Mouse (Mus musculus) right cerebral cortex, postnatal 36 days (tissue): ENCODE measurements at regions not wholly inside any gene's neighbourhood (a gene's known extent, or its start where the extent isn't known, plus 50 kb on each side); places are given as distances from the start of the nearest gene placed in this dataset.
"Not testable (repeated sequence)": the region's sequence is repeated elsewhere in the genome, so short reads cannot be mapped to it uniquely, and the experiment has no call there.

Experiments
- DNase-seq, 2 experiments: peaks; one replicate each; pipeline ENCODE4 v3.0.0; 2022; ENCODE audit warnings: low spot score in 2 of 2, mixed read lengths in 1 of 2

DNA sequence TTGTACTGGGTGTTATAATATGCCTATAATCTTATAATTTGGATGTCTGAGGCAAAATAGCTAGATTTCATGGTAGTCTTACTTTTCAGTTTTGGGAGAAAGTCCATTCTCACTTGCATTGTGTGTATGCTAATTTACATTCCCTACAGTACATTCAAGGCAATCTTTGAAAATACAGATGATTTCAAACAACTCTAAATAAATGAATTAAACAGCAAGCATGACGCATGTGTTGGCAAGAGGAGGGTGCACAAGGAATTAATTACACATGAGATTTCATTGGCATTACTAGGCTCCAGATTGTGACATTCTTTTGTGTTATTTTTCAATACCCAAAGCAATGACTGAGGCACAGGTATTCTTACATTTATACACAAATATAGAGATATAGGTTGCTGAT is 495.2 kb upstream of the Cypt12 start:
- no peak for DNase-seq

- DNase-seq, result no peak
Measured at GRCm38 (mm10) chr3:17460545-17460944, 487.7 kb upstream of the Cypt12 start.

GRCm38 (mm10) chr3:17461365-17461764 is 486.8 kb upstream of the Cypt12 start:
- no peak for DNase-seq

GRCm38 (mm10) chr3:17473812-17474211 is 474.4 kb upstream of the Cypt12 start:
- no peak for DNase-seq

- no peak for DNase-seq
Measured at GRCm38 (mm10) chr3:17489240-17490142, 458.7 kb upstream of the Cypt12 start.

- DNase-seq, result no peak
Measured at GRCm38 (mm10) chr3:17490632-17491031, 457.6 kb upstream of the Cypt12 start.

DNA sequence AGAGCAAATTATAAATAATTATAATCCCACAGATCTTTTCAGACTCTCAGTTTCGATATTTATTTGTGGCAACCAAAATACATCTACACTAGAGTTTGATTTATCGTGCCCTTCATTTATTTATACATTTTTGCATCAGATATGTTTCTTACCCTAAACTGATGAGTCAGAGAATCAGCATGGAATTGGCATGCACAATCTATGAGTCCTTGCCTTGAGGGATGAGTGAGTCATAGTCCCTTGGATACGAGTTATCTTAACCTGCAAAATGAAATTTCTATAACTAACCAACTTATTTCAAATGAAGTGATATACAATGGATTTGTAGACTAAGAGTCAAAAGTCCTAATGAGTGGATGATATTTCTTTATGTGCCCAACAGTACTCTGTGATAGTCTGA is 449.9 kb upstream of the Cypt12 start:
- no peak for DNase-seq

GRCm38 (mm10) chr3:17501556-17501955 is 446.7 kb upstream of the Cypt12 start:
- DNase-seq, result no peak

DNA sequence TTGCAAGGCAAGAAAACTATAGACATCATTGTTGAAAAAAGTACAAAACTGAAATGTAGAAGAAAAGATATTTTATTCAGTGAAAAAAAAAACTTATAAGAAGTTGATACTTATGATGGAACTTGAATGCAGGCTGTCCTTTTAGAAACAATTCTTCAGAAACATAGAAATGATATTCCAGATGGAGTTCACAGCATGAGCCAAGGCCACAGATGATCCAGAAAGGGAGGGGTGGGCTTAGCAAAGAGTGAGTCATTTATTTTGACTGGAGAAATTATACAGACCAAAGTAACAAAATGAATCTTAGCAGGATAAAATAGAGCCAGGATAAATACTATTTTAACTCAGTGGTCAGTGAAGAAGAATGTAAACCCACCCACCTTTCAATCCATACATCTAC is 406.9 kb upstream of the Cypt12 start:
- DNase-seq, result no peak

DNA sequence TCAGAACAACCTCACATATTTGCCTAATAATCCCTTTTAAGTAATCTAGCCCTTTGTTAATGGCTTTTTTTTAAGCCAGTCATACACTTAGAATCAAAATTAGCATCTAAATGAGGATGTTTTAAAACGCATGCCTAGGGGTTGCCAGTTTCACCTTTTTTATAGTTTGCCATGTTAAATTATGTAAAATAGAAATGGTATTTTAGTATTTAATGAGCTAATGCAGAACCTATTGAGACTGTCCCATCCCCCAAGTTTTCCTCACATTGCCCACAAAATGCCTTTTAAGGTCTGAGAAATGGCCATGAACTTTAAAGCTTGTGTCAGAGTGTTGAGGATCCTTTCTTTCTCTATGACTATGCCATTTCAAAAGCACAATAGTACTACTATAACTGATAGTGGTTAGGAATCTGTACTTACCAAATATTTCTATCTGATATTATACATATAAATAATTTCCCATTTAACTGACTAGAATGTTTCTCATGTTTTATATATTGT is 400.6 kb upstream of the Cypt12 start:
- no peak for DNase-seq

GRCm38 (mm10) chr3:17582487-17582886 is 365.7 kb upstream of the Cypt12 start:
- no peak for DNase-seq

DNA sequence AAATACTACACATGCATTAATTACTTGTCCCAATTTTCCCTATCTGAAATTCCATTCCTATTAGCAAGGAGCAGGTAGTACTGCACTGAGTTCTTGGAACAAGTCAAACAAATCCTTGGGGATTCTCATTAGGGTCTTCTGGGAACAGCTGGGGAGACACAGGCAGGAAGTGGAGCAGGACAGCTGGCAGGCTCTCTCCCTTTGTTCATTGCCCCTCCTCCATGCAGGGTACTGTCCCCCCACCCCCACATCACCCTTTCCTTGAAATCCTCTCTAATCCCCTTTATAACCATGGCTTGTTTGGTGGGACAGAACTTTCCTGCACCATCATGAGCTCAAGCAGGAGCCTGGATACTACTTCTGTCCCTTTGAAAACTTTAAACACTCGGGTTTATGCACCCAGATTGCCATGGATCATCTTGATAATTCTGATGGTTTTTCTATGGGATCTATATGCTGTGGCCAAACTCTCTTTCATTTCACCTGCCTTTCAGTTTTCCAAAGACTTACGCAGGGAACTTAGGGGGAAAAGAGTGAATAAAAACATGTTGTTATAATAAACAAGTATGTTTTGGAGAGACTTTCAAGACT is 358.2 kb upstream of the Cypt12 start:
- no peak for DNase-seq

DNA sequence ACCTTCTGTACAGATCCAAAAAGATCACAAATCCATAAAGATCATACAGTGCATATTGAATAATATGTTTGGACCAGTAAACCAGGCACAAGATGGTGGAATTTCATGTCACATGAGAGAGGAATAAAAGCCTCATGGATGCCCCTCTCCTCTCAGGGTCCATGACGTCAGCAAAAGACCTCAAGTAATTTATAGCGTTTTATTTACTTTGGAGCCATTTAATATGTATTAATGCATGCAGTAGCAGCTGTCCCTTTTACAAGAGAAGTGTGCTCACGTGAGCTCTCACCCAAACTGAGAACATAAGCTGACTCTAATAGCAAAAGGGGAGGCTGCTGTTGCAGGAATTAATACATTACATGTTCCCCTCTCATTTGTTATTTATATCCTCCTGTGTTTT is 355.7 kb upstream of the Cypt12 start:
- no peak for DNase-seq

GRCm38 (mm10) chr3:17596365-17596764 is 351.8 kb upstream of the Cypt12 start:
- no peak for DNase-seq

DNA sequence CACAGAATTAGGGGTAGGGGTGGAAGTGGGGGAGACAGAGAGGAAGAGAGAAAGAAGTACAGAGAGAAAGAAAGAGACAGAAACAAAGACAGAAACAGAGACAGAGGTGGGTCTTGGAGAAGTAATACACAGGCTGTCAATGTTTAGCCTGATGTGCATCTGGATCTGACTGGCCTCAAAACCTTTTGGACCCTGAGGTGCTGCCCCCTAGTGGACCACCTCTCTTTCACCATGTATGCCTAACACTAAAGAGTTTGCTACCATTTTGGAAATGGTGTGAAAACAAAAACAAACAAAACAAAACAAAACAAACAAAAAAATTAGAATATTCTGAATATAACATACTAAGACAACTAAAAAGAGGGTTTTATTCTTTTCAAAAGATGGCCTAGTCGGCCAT is 334.7 kb upstream of the Cypt12 start:
- no peak for DNase-seq

DNA sequence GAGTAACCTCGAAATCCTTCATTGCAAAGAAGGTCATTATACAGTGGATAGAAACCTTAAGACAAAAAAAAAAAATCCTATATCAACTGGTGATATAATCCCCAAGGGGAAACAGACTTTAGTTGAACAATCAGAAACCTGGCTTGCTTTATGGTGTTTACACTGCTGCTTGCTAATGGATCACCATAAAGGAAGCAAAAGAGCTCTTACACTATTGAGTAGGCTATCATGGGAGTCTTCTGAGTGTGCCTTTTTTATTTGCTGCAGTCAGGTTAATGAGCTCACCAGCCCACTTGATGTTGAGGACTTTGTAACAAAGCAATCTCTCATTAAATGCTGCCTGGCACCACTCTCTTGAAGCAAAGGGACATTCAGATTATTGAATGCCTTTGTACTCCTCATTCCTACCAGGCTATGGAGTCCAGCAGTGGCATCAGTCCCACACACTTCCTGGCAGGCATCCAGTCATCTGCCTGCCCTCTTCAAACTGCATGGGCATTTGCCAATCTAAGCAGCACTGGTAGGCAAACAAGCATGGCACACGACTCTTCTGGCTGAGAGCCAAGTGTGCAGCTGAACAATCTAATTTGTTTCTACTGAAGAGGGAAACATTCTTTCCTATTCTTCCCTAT is 331.7 kb upstream of the Cypt12 start:
- DNase-seq, result peak; percentile 30 to 38

- no peak for DNase-seq
Measured at GRCm38 (mm10) chr3:17619489-17619888, 328.7 kb upstream of the Cypt12 start.

DNA sequence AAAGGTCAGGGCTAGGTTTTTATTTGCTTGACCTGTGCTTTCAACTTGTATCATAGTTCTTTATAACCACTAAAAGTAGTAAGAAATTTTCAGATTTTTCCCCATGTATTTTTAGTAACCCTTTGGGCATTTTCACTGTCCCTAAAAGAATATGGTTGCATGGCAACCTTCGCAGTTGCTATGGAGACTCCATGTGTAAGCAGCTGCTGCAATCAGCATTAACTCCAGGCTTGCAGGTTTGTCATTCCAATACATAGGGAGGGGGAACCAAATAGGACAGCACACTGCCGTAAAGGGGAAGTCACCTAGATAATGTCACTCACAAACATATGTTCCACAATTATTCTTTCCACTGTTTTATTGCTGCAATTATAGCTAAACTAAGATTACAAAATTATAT is 328.3 kb upstream of the Cypt12 start:
- DNase-seq, result peak; percentile 65 to 69

DNA sequence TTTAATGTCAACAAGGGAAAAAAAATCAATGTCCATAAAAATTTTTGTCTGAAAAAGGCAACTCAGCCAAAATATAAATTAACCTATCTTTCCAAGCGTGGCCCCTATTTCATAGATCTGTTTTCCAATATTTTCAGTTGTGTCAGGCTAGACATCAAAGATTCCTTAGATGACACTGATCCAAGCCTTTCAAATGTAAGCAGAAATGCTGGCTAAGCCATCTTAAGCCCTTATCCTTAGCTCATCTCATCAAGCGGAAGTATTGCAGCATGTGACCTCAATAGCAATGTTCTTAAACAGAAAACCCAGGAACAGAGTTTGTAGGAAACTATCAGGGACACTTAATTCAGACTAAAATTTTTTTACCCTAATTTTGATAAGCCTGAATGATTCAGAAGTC is 327.8 kb upstream of the Cypt12 start:
- no peak for DNase-seq

DNA sequence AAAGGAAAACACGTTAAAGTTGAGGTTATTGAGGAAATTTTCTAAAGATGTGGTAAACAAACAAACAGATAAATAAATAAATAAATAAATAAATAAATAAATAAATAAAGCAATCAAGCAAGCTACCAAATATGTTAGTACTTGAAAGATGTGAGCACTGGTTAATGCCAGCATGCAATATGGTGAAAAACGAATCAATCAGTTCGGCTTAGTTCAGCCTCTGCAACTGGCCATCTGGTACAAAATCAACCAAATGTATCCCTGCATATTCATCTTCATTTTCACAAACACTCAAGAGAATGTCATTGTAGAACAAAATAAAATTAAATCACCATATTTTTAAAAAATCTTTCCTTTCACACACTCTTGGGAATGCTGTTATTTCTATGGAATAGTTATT is 315.7 kb upstream of the Cypt12 start:
- DNase-seq, result no peak

DNA sequence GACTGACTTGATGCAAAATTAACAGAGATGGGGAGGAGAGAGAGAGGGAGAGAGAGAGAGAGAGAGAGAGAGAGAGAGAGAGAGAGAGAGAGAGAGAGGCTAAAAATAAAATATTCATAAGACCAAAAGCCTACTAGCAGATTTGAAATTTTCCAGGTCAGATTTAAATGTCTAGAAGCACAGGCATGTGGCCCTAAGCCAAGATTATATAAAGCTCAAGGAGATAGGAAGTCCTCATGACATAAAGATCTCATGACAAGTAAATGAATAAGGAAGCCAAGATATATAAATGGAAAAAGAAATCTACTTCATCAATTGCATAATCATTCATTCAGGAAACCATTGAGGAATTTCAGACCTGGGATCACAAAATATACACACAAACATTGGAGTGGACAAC is 311.9 kb upstream of the Cypt12 start:
- no peak for DNase-seq

DNA sequence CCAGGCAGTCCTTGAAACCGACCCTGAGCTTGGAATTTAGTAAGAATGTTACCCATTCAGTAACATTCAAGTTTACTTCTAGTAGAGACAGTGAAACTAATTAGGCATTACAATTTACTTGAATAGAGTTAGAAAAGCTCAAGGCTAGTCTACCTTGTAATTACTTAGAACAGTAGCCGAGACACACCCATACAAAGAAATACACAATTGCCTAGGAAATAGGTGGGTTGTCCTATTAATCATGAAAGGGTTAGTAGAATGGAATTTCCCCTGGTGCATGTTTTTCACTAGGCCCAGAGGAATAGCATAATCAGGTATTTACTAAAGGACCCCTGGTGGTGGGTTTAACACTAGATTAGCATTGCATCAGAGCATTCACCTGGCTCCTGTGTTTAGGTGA is 288.2 kb upstream of the Cypt12 start:
- DNase-seq, result not testable (repeated sequence)

DNA sequence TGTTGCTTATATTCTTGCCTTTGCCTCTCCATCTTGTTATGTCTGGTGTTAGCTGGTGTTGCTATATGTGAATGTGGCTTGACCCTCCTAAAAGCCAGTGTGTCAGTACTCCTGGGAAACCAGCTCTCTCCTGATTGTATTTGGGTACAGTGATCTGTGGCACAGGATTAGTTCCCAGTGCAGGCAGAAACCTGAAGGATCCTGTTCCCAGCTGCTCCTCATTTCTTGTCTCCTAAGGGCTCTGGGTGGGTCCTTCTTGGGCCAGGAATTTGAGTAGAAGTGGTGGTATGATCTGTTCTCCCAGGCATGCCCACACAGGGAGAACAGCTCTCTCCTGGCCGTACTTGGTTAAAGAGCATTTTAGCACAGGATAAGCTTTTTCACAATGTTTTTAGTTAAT is 286.2 kb upstream of the Cypt12 start:
- no peak for DNase-seq
